ENCODE assay signal across 12 mouse cellular contexts in genomic region chr14:25044867-25045266, GRCm38 (mm10).
A peak's percentile ranks its signal among the peaks of the same experiment; 100 is the strongest.
DNase-seq lines count a peak whose midpoint lies in the region; ATAC-seq and TF ChIP-seq lines count a peak whose summit lies in the region.
"Had no signal": no experiment of that assay in that cellular context is flagged by ENCODE, and none has a peak within 500 bp of the region (broad histone marks: within the 10 kb centered on the region; RNA-seq: fewer than 3 reads in every experiment).

No protein-coding gene starts in this region.

- peaks cover 37% of the 10 kb centered on the region for H3K4me1 ChIP-seq in kidney, embryonic 16.5 days (ENCODE audit: insufficient read depth, low read length)
- peaks cover 33% of the 10 kb centered on the region for H3K4me1 ChIP-seq in embryonic facial prominence, embryonic 14.5 days (ENCODE audit: control insufficient read depth, insufficient read depth, low read length)
- peaks cover 43% of the 10 kb centered on the region for H3K4me1 ChIP-seq in limb, embryonic 15.5 days

- no peak for TF ChIP-seq CTCF in layer of hippocampus, adult 2 months (conservative IDR thresholded peaks at IDR 0.05)

- H3K4me2 ChIP-seq in kidney, embryonic 16.5 days (replicated peaks; ENCODE audit: low read depth, low read length) = no peak overlapping the region
- H3K4me2 ChIP-seq in embryonic facial prominence, embryonic 14.5 days (ENCODE audit: low read depth, low read length) = no peak overlapping the region
- no peak overlapping the region; the same call in 1 of the 2 replicates for H3K4me2 ChIP-seq in limb, embryonic 15.5 days
- H3K4me2 ChIP-seq: lung, embryonic 15.5 days had no signal

- H3K4me3 ChIP-seq in kidney, embryonic 16.5 days (ENCODE audit: low read length) = no peak overlapping the region
- no peak overlapping the region for H3K4me3 ChIP-seq in embryonic facial prominence, embryonic 14.5 days (ENCODE audit: low read depth, low read length)
- H3K4me3 ChIP-seq in limb, embryonic 15.5 days = no peak overlapping the region
- H3K4me3 ChIP-seq in layer of hippocampus, adult 2 months = no peak overlapping the region
- H3K4me3 ChIP-seq: lung, embryonic 15.5 days had no signal

- no peak overlapping the region for H3K9ac ChIP-seq in kidney, embryonic 16.5 days (replicated peaks; ENCODE audit: low read length)
- H3K9ac ChIP-seq in embryonic facial prominence, embryonic 14.5 days (ENCODE audit: low read depth, low read length) = no peak overlapping the region; the same call in 1 of the 2 replicates
- H3K9ac ChIP-seq in limb, embryonic 15.5 days = no peak overlapping the region
- H3K9ac ChIP-seq: lung, embryonic 15.5 days had no signal

- H3K27ac ChIP-seq in kidney, embryonic 16.5 days (ENCODE audit: low read length) = peak overlapping the region; percentile 13
- H3K27ac ChIP-seq in embryonic facial prominence, embryonic 14.5 days (replicated peaks; ENCODE audit: low read depth, low read length) = peak overlapping the region; percentile 56
- H3K27ac ChIP-seq in limb, embryonic 15.5 days = peak overlapping the region; percentile 90
- H3K27ac ChIP-seq in layer of hippocampus, adult 2 months = no peak overlapping the region
- H3K27ac ChIP-seq: lung, embryonic 15.5 days had no signal

- H3K27me3 ChIP-seq in kidney, embryonic 16.5 days (ENCODE audit: insufficient read depth, low read length) = no peaks in the 10 kb centered on the region
- H3K27me3 ChIP-seq in embryonic facial prominence, embryonic 14.5 days (replicated peaks; ENCODE audit: control insufficient read depth, insufficient read depth, low read length) = no peaks in the 10 kb centered on the region
- H3K27me3 ChIP-seq in limb, embryonic 15.5 days = no peaks in the 10 kb centered on the region
- H3K27me3 ChIP-seq: lung, embryonic 15.5 days had no signal

- peak; percentile 66; the same call in 1 of the 2 replicates for ATAC-seq in kidney, embryonic 16.5 days (ENCODE audit: low FRiP score, low TSS enrichment)
- ATAC-seq in embryonic facial prominence, embryonic 14.5 days (ENCODE audit: low read depth) = peak; percentile 58; the same call in 1 of the 2 replicates
- peak; percentile 74; the same call in 1 of the 2 replicates for ATAC-seq in limb, embryonic 15.5 days (ENCODE audit: insufficient number of reproducible peaks, low FRiP score, low TSS enrichment, low read depth)
- ATAC-seq: forebrain, embryonic 14.5 days; midbrain, embryonic 16.5 days had no signal

- no peaks in the 10 kb centered on the region for H3K9me3 ChIP-seq in kidney, embryonic 16.5 days (ENCODE audit: low read length)
- H3K9me3 ChIP-seq in embryonic facial prominence, embryonic 14.5 days (ENCODE audit: control insufficient read depth, low read length) = no peaks in the 10 kb centered on the region
- no peaks in the 10 kb centered on the region for H3K9me3 ChIP-seq in limb, embryonic 15.5 days
- H3K9me3 ChIP-seq: lung, embryonic 15.5 days had no signal

- DNase-seq in kidney, adult 11 months = no peak
- DNase-seq in ZHBTc4 (ENCODE audit: low read depth, low spot score) = peak; percentile 14
- DNase-seq in embryonic facial prominence, embryonic 14.5 days (ENCODE audit: low spot score) = peak; percentile 81
- DNase-seq in layer of hippocampus, adult 2 months (ENCODE audit: low spot score in 2 of 2) = no peak
- no peak for DNase-seq in cerebellum, adult 8-10 months
- no peak for DNase-seq in frontal cortex, postnatal 36 days (ENCODE audit: low spot score in 2 of 2)
- DNase-seq: adrenal gland, postnatal 25 days had no signal

- WGBS in kidney, embryonic 16.5 days = 29% methylated on average over 7 of the region's 7 CpGs
- WGBS in embryonic facial prominence, embryonic 14.5 days = 24% methylated on average over 7 of the region's 7 CpGs
- 20% methylated on average over 7 of the region's 7 CpGs for WGBS in limb, embryonic 15.5 days

- H3K36me3 ChIP-seq in kidney, embryonic 16.5 days (ENCODE audit: insufficient read depth, low read length) = no peaks in the 10 kb centered on the region
- H3K36me3 ChIP-seq in embryonic facial prominence, embryonic 14.5 days (ENCODE audit: control insufficient read depth, insufficient read depth, low read length) = no peaks in the 10 kb centered on the region
- H3K36me3 ChIP-seq in limb, embryonic 15.5 days = no peaks in the 10 kb centered on the region
- H3K36me3 ChIP-seq: lung, embryonic 15.5 days had no signal

Comparison
In these comparisons a context has a peak if more than half of its experiments do, and no peak if none do; other contexts are left out.
1. DNase-seq: peak in ZHBTc4 (single experiment) and embryonic facial prominence, embryonic 14.5 days (single experiment); none in kidney, adult 11 months (single experiment), layer of hippocampus, adult 2 months (0 of 2), cerebellum, adult 8-10 months (single experiment) and frontal cortex, postnatal 36 days (0 of 2).
2. Peak in every context shown above with its lines, with median percentiles within 50 percentile points of each other: ATAC-seq.